Mouse (Mus musculus) ZHBTc4 (cell line): ENCODE data around the gene Kank2.

Source experiments
- DNase-seq: peaks from one replicate; pipeline ENCODE4 v3.0.0-alpha.2; 2011; ENCODE audit warnings: low read depth, low spot score

The Kank2 gene

DNA sequence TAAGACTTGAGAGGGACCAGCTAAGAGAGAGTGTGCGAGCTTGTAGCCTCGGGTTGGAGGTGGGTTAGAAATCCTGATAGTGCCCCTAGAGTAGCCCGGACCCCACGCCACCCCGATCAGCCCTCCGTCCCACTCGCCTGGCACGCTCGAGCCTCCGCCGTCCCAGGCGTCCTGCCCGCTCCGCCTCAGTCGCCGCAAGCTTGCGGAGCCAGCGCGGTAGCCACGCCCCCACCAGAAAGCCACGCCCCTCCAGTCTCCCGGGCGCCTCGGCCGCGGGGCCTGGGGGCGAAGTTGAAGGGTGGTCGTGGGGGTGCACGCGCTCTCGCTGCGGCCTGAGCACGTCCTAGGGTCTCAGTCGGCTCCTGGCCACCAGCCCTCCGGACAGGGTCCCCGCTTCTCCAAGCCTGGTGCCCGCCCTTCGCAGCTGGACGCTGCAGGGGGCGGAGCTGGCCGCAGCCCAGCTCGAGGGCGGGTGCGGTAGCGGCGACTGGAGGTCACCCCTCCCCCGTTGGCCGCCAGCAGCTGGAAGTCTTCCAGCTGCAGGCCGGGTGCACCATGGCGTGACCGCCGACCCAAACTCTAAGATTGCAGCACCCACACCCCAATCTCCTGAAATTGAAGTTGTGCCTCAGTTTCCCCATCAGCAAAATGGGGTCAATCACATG is at the start of gene Kank2:
Gene Kank2 (minus strand): TSS at position 400 of the 665 bp plus-strand sequence.
- DNase-seq, result peak; percentile 89

DNA sequence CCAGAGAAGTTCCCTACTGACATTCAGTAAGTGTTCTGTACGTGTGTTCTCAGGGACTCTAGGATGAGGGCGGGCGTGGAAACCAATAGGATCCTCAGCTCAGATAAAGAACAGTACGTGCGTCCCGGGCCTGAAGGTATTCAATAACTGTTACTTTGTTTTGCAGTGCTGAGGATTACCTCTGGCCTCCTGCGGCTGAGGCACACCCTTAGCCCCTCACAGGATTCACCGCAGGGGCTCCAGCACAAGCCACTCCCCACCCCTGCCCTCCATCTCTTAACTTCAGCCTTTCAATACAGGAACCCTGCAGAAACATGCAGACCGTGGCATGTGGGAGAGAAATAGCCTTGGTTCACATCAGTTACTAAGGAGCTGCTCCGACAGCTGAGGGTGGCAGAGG is 49.4 kb upstream of the Kank2 start:
- DNase-seq, result peak; percentile 75

DNA sequence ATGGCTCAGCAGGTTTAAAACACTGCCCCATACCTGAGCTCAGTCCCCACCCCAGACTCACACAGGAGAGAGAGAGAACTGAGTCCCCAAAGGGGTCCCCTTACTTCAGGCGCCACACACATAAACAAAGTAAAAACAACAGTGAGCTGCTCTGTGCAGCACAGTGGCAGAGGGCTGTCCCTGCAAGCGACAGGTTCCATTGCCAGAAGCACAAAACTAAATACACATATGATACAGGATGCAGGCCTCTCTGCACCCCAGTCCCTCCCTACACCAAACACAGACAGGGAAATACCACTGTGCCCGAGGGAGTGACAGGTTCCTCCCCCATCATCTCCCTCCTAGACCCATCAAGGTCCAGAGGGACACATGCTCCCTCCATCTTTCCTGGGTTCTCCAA is 48.9 kb upstream of the Kank2 start:
- DNase-seq, result no peak

DNA sequence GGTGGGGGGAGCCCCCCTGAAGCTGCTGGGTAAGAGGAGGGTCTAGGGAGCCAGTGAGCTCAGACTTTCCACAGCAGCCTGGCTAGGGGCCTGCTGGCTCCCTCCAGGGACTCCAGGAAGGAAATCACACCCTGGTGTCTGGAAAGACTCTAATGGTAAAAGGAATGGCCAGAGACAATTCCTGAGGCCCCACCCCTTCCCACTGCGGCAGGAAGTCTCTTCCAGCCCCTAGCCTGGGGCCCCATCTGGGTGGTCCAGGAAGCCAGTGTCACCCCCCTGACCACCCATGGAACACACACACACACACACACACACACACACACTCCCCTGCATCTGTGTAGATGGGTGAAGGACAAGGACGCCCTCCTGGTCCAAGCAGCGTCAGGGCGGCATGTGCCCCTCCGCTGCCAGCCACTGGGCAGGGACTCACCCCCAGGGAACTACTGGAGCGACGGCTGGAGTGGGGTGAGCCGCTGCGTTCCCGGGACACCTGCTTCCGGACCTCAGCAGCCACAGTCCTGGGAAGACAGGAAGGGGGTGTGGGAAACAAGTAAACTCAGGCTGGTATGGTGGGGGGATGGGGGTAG is 48.3 kb upstream of the Kank2 start:
- peak; percentile 69 for DNase-seq

DNA sequence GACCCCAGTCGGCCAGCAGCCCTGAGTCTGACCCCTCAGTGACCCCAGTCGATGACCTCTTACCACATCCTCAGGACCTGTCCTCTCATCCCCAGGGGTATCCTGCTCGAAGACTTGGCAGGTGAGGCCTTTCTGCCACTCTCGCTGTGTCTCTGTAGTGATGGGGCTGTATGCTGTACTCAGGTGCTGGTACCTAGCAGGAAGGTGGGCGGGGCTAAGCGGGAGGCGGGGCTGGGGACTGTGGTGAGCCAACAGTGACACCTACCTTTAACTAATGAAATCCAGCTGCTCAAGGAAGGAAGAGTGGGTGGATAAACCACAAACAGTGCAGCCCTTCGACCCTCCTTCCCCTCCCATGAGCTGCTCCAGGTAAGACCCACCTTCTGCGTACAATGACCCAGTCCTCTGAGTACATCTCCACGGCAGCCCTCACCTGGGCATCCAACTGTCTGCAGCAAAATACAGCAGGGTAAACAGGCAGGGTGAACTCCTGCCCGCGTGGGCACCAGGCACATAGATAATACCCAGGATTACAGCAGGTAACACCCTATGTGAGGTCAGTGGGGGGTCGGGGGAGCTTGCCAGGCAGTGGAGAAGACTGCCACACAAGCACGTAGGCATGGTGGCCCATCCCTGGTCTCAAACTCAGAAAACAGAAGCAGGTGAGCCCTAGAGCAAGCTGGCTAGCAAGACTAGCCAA is 47.0 kb upstream of the Kank2 start:
- DNase-seq, result peak; percentile 70

DNA sequence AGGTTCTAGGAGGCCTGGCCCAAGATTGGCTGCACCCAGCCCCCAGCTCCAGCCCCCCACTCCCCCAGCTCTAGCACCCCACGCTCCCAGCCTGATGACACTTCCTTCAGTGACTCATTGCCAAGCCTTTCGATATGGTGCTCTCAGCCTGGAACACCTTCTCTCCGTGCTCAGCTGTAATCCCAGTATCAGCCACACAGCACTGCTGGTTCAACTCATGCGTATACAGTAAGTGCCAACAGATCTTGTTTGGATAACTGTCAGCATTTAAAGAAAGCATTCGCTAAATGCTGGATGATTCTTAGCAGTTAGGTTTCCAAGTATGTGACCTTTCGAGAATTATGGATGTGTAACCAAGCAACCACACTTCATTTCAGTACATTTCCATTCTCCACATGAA is 44.5 kb upstream of the Kank2 start:
- no peak for DNase-seq

DNA sequence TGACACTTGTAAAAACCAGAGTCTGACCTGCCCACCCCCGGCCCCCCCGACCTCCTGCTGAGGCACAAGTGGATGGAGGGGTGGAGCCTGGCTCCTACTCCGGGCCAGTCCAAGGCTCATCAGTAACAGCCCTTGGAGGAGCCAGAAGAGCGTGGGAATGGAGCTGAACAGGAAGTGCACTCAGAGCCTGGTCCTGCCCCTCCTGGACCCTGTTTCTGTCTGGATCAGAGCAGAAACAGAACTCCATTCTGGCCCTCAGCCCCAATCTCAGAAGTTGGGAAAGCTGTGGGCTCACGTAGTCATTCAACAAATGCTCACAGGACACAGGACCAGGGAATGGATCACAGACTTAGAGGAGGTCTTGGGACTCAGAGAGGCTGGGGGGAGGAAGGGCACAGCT is 43.8 kb upstream of the Kank2 start:
- DNase-seq, result no peak

DNA sequence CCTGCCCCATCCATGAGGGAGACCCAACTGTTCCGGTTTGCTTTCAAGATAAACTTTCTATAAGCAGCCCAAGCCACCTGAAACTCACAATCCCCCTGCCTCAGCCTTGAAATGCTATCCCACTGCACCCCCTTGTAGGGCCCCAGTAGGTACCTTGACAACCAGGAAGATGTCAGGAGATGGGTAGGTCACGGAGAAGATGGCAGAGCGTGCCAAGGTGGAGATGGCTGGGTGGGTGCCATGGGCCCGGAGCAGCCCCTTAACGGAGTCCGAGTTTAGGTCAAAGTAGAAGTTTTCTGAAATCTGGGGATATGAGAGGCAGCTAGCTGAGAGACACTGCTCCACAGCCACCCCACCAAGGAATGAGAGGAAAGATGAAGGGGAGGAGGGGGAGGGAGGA is 42.8 kb upstream of the Kank2 start:
- DNase-seq, result no peak

DNA sequence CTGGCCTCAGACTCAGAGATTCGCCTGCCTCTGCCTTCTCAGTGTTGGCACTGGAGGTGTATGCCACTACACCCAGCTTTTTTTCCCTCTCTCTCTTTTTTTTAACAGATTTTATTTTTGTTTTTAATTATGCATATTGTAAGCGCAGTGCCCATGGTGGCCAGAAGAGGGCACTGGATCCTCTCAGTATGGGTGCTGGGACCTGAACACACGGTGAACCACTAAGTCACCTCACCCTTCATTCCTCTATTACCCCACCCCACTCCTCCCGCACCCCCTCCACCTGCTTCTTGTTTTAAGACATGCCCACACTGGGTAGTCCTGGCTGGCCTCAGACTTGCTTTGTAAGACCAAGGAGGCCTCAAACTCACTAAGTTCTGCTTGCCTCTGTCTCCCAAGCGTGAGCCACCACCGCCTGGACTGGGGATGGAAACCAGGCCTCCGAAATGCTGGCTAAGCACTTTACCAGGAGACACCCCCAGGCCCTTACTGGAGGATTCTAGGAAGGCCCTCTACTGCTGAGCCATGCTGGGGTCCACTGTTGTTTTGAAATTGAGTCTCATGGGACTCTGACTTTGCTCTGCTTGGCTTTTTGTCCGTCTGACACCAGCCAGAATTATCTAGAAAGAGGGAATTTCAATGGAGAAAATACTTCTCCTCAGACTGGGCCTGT is 41.7 kb upstream of the Kank2 start:
- DNase-seq, result peak; percentile 70

DNA sequence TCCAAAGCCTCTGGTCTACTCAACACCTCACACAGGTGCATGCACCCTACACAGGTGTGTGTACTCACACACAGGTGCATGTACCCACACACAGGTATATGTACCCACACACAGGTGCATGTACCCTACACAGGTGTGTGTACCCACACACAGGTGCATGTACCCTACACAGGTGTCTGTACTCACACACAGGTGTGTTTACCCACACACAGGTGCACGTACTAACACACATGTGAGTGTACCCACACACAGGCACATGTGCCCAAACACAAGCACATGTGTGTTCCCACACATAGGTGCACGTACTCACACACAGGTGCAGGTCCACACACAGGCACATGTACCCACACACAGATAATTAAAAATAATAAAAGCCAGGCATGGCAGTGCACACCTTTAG is 39.1 kb upstream of the Kank2 start:
- DNase-seq, result no peak

DNA sequence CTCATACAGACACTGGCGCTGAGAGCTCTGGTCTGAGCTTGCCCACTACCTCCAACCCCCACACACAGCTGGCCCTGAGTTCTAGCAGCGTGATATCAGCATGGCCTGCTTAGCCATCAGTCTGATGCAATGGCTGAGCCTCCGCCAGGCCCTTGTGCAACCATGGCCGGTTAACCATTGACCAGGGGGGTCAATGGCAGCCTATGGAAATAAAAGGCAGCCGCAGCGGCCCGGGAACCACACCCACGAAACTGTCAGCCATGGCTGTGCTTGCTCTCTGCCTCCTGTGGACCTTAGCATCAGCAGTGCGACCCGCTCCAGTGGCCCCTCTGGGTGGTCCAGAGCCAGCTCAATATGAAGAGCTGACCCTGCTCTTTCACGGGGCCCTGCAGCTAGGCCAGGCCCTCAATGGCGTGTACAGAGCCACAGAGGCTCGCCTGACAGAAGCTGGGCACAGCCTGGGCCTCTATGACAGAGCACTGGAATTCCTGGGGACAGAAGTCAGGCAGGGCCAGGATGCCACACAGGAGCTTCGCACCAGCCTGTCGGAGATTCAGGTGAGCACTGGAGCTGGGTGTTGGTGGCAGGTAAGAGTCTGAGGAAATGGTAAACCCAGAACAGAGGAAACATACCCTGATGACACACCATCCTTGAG is 36.8 kb upstream of the Kank2 start, which contains the start of gene Angptl8:
Gene Angptl8 (plus strand): TSS at position 253 of the 655 bp plus-strand sequence.
- no peak for DNase-seq

DNA sequence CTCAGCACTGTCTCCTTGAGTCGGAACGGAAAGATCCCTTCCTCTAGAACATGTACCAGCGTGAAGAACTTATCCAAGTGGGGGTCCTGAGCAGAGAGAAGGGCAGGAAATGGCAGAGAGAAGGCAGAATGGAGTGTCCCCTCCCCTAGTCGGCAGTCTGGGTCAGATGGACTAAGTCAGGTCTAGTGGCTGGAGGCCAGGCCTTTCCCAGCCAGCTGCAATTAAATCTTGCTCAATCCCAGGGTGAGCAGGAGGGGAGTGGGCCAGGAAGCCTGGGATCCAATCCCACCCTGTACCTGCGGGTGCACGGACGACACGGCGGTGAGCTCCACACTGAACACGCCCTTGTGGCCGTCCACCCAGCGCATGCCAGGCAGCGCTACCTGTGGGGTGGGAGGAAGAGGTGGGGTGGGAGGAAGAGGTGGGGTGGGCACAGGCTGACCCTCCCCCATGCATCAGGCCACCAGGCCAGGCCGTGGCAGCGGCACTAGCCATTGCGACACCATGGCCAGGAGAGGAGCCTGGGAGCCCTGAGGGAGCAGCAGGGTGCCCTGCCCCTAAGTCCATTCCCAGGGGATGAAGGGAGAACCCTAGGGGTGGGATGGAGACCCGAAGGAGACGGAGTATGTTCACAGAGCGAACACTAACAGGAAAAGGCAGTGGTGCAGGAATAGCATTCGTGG is 33.2 kb upstream of the Kank2 start:
- no peak for DNase-seq

DNA sequence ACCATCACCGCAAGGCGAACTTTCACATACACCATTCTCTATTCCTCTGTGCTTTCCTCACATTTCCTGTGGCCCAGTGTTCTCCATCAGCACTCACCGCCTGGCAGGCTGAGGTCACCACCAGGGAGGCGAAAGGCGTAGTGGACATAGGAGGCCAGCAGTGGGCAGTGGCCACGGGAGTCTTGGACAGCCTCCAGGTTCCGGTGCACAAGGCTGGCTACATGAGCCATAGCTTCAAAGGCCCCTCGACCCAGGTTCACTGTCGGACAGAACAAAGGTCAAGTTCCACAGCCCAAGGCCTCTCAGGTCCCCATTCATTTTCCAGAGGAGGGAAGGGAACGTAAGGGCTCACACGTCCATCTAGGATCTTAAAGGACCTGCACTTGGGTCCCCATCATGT is 32.4 kb upstream of the Kank2 start:
- no peak for DNase-seq

DNA sequence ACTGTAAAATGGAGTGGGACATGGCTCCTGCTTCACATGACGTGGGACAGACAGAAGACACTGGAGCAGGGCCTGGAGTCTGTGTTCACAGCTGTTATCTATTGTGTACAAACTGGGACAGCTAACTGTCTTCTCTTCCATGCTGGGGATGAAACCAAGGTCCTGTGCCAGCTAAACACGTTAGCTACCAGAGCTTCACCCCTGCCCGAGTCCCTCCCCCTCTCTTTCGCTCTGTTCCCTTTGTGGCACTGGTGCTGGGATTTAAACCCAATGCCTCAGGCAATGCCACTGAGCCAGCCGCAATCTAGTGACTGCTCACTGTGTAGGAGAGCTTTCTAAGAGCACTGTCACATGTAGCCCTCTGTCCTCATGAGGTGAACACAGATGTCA is 31.9 kb upstream of the Kank2 start:
- no peak for DNase-seq

DNA sequence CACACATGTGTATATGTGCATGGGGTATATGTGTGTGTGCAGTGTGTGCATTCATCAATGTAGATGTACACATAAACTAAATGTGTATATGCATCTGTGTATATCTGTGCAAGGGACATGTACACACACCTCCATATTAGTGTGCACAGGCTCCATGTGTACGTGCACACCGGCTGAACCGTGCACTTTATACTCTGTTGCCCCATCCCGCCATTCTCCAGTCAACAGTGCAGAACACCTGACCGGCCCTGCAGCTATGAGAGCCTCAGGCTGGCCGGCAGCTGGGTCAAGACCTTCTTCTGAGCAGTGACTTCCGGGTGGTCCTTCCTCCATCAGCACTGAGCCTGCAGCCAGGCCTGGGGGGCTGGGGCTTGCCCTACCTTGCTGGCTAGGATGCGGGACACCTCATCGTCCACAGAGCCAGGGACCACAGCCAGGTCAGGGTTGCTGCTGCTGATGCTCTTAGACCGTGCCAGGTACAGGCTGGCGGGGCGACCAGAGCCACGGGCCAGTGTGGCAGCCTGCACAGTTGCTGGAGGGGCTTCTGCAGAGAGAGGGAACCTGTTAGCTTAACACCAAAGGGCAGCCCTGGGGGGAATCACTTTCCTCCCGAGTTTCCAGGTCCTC is 31.4 kb upstream of the Kank2 start:
- no peak for DNase-seq

DNA sequence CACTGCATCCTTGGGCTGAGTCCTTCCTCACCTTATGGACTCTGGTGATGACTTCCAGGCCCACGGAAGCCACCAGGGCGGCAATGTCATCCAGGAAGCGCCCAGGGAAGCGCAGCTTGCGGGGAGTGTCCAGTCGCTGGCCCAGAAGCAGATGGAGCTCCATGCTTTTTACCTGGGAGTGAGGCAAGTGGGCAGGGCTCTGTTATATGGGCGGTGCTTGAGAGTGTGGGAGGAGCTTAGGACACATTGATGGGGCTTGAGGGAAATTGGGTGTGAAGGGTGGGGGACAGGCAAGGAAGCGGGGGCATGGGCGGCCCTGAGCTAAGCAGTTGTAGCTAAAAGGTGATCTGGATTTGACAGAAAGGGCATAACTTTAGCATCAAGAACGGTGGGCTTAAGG is 25.8 kb upstream of the Kank2 start:
- DNase-seq, result peak; percentile 60

DNA sequence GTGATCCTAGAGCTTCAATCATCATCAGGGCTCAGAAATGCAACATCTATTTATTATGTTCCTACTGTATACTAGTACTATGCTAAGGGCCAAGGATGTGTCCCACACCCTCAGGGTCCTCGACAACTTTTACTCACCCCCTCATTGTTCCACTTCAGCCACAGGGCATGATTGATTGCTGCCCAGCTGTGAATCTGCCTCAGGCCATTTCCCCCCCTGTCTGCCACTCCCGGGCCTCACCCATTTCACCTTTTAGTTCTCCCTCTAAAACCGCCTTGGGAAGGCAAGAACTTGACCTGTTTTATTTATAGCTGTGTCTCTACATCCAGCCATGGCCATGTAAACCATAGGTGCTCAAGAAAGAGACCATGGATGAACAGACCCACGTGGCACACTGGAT is 25.4 kb upstream of the Kank2 start:
- DNase-seq, result peak; percentile 70

DNA sequence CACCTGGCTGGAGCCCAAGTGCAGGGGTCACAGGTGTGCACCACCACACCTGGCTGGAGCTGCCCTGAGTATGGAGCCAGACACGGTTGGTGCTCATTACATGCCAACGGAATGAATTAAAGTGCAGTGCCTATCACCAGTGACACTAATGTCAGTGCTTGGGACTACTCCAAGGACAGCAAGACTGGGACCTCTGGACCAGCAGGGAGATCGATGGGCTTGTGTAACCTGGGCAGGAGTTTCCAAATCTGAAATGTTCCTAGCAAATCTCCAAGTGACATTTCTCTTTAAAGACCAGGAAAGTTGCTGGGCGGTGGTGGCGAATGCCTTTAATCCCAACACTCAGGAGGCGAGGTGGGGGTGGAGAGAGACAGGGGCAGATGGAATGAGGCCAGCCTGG is 24.1 kb upstream of the Kank2 start:
- no peak for DNase-seq

DNA sequence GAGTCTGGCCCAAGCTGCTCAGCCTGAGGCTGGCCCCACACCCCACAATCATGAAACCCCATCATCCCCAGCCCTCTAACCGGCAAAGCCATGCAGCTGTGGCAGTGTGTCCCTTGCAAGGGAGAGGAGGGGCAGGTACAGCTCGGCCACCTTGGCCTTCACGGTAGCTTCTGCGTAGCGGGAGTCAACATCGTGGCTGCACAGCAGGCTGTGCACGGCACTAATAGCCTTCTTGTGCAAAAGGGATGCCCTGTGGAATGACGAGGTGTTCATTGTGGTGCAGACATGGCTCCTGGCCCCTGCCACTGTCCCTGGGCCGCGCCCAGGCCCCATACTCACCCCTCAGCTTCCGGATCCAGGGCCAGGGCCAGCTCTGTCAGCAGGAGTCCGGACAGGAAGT is 21.6 kb upstream of the Kank2 start:
- DNase-seq, result no peak

DNA sequence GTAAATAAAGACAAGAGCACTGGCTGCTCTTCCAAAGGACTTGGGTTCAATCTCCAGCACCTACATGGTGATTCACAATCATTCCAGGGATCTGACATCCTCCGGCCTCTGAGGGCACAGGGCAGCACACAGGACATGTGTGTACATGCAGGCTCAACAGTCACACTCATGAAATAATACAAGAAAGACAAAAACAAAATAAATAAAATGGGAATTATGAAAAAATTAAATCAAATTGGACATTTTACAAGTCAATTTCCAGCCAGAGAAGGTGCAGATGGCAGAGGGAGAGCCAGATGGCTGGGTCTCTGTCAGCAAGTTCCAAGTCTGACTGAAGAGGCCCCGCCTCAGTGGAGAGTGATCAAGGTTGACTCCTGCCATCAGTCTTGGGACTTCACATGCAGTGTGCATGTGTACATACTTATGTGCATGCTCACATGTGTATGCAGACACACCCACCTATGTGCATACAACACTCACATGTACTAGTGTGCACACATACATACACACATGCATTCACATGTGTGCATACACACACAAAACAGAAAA is 20.7 kb upstream of the Kank2 start:
- DNase-seq, result no peak

DNA sequence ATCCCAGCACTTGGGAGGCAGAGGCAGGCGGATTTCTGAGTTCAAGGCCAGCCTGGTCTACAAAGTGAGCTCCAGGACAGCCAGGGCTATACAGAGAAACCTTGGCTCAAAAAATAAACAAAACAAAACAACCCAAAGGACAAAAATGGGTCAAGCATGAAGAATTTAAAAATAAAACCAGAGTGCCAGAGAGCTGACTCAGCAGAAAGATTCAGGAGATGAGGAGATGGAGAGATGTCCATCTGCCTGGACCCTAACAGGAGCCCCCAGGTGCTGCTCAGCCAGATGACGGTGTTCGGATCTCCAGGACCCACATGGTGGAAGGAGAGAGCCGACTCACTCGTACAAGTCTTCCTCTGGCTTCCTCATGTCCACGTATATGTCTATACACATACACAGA is 20.0 kb upstream of the Kank2 start:
- DNase-seq, result no peak
